Mouse (Mus musculus) kidney, adult 11 months (tissue): ENCODE data around the gene Ppp1cb.
"Not testable (repeated sequence)": the region's sequence is repeated elsewhere in the genome, so short reads cannot be mapped to it uniquely, and the experiment has no call there.

Experiments
- DNase-seq: peaks from one replicate; pipeline ENCODE4 v3.0.0; 2022

Gene Ppp1cb

DNA sequence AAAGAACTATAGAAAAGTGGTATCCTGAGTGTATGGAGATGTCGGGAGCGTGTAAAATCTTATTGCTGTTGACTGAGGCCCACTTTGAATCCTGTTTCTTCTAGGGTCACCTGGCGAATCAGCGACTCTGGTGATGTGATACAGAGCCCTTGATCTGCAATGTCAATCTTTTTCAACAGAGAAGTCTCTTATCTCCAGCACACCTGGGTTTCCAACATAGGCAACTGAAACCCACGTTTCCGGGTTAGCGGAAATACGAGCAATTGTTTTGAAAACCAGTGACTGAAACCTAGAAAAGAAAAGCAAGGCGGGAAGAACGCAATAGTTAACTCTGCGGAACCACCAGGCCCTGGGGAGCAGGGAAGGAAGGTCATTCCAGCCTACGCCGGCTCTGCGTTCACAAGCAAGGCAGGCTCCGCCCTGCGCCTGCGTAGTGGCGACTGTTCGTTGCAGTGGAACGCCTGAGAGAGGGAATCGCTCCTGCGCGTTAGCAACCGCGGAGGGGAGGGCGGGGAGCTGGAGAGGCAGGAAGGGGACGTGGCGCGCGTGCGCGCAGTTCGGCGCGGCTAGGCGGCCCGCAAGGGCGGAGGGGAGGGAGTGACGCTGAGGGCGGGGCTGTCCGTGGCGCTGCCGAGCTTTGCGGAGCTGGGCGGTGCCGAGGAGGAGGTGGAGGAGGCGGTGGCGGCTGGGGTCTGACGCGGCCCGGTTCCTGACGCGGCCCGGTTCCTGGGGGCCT, at the start of gene Ppp1cb:
TSS of gene Ppp1cb (plus strand) at position 436 of the 736 bp plus-strand sequence.
- DNase-seq, result peak; percentile 99

DNA sequence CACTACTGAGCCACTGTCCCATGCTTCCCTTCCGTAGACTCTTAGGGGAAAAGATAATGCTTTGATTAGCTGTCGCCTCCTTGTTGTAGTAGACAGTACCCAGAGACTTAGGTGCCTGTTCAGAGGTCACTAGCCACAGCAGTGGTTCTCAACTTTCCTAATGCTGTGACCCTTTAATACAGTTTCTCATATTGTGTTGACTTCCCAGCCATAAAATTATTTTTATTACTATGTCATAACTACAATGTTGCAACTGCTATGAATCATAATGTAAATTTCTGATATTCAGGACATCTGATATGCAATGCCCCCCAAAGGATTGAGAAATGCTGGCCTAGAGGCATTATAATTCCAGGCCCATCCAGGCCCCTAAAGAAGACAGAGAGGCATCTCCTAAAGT, 48.9 kb upstream of the Ppp1cb start:
- DNase-seq, result no peak

DNA sequence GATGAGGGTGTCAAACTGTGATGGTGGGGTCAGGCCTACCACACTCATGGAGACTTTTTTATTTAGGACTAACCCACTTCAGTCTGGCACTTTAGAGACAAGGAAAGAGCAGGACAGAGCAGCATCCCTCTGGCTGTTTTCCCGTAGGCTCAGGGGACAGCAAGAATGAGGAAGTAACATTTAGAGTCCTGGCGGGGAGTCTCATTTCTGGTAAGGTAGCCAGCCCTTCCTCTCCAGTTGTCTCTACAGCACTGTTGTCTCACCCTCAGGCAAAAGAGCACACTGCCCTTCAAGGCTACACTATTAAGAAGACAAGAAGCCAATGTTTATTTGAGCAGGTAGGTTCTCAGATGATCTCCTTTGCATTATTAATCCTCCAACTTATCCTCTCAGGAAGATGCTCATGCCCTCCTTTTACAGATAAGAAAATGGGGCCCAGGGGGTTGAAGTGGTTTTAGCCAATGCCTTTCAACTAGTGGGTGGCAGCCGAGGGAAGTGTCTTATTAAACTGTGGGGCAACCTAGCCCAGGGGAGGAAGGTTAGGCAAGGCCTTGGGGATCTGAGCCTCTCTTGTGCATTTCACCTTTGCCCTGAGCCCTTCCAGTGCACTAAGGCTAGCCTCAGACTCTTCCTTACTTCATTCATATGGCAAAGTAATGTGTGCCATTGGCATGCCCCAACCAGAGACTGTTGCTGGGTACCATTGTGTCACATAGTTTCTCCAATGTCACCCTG, 47.5 kb upstream of the Ppp1cb start:
- DNase-seq, result no peak

DNA sequence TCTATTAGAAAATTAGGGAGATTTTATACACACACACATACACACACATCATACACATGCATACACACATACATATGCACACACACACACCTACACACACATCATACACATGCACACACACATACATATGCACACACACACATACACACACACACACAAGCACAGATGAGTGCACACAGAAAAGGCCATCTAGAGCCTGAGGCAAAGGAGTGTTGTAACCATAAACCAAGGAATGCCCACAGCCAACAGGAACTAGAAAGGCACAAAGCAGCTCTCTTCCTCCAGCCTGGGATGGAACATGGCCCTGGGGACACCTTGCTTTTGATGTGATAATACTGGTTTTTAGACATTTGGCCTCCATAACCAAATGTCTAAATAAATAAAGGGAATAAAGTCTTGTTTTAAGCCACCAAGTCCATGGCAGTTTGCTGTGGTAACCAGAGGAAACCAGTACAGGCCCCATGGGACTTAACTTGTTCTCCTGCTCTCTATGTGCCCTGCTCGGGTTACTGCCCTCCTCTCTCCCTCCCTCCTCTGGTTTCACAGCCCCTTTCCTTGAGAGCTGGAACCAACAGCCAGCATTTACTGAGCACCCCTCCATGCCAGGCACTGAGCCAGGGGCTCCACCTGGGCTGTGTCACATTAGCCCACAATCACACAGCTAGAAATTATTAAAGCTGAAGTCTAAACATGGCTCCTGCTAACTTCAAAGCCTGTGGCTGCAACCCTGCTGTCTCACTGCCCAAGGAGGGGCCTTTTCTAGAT, 46.3 kb upstream of the Ppp1cb start:
- DNase-seq, result peak; percentile 37

DNA sequence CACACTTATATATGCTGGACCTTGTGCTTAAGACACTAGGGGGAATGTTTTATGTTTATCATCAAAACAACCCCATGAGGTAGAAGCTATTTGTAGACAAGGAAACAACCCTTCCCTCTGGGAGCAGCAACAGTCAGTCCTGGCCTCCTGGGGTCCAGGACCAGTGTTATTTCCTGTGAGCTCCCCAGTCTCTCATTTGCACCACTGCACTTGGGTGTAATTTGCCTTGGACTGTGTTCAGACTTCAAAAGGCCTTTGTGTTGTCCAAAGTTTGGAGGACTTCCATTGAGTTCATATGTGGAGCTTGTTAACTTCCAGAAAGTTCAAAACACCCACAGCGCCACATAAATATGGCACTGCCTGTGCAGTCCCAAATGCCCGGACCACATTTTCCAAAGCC, 45.6 kb upstream of the Ppp1cb start:
- DNase-seq, result peak; percentile 24

DNA sequence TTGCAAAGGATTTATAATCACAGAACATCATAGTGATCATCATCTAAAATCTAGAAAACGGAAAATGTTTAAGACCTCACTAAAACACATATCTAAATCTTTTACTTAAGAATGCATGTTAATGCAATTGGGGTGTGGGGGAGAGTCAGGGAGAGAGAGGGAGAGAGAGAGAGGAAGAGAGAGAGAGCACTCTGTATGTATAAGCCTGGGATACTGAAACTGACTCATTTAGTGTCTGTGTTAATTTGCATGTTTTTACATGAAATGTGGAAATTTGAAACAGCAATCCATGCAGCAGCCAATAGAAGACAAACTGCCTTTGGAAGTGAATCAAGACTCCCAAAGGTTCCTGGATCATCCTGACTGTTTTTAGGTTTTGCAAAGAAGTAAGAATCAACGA, 45.1 kb upstream of the Ppp1cb start:
- DNase-seq, result no peak

DNA sequence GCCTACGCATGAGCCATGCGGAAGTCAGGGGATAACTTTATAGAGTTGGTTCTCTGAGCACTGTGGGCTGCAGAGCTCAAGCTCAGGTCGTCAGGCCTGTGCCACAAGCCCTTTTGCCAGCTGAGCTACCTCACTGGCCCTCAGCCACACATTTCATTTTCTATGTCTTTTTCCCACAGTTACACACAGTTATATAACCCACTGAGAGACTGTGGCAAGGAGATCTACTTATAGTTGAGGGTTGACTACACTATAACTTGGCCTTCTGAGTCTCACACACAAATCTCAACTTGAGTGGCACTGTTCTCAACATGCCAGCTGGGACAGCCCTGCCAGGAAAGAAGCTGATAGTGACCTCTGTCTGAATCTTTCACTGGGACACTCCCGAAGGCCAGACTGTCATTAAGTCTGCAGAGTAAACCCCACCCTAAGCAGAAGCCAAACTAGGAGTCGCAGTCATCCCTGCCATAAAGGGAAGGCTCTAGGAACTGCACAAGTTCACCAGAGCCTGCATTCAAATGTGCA, 44.1 kb upstream of the Ppp1cb start:
- DNase-seq, result no peak

DNA sequence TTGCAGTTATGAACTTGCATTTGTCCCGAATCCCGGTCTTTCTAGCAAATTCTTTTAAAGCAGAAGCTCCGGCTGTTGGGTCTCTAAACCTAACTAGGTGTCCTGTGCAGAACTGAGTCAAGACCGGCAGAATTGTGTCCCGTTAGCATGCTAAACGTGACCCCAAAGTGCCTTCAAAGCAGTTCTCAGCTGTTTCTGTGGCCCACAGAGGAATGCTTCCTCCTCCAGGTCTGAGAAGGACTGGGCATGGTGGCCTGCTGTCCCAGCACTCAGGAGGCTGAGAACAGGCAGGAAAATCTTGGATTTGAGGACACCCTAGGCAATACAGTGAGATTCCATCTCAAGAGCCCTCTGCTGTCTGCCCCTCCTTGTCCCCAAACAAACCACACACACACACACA, 43.1 kb upstream of the Ppp1cb start:
- DNase-seq, result no peak

DNA sequence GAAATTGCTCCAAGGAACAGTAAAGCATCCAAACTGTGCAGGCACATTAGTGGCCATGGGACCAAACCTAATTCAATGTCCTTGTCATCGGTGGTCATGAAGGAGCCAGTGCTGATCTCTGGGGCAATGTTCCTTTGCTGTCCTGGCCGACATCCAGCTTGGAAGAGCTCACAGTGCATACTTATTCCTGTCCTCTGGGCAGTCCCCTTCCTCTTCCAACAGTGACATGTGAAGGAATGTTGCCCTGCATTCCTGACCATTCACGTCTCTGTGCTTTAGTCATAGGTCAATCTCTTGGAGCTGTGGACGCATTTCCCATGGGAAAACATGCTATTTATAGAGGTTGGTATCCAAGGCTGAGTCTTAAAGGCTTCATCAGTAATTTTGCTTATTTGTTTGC, 41.8 kb upstream of the Ppp1cb start:
- peak; percentile 82 for DNase-seq

DNA sequence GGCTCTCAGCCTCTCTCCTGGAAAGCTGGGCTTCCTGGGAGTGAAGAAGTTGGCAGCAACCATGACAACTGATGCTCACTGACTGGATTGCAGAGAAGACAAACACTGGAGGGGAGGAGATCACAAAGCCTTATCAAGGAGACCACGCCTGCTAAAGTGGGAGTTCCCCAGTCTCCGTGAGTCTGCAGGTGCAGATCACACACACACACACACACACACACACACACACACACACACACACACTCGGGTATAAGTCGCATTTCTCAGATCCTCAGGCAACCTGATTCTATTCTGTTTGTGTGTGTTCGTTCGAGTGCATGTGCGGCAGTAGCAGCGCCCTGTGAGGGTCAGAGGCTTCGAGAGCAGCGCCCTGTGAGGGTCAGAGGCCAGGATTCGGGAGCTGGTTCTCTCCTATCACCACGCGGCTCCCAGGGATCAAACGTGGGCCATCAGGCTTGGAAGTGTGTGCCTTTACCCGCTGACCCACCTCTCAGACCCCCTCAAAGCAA, 36.5 kb upstream of the Ppp1cb start:
- no peak for DNase-seq

DNA sequence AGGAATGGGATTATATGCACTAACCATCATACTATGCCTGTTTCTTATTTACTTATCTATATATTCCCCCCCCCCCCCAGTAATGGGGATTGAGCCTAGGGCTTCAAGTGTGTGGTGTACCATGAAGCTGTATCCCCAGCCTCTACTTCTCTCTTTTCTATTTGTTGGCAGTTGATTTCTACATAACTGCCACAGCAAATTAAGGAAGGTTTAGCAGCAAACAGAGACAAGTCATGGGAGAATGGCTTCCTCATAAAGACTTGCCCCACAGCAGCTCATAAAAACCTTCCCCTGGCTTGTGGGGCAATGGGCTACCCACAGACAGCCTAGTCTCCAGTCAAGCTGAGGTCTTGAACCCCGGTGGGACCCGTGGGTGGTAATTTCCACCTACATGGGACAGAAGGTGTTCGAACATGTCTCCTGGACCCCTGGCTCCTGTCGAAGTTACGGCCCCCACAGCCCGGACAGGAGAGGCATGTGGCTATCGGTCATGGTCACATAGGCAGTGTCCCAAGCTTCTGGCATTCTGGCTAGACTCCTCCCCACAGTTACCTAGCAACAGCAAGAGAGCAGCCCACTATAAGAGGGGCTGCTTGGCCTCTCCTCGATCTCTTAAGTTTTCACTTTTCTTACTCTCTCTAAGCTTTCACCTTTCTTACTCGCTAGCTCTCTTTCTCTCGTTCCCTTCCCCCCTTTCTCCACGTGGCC, 35.1 kb upstream of the Ppp1cb start:
- DNase-seq, result no peak

DNA sequence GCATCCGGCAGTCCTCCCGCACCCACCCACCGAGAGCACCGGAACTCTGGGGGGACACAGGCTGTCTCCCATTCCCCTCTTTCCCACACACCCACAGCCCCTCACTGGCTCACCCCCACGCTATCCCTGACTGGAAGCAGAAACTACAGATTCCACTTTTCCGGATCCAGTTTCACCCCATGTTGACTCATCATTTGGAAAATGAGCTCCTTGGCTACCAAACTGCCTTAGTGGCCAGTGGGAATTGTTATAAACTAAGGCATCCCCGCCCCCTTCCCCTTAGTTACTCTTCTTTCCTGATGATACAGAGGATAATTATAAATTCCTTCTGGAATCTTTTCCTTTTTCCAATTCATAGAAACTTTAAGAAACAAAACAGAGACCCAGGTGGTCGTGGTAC, 34.2 kb upstream of the Ppp1cb start:
- no peak for DNase-seq

DNA sequence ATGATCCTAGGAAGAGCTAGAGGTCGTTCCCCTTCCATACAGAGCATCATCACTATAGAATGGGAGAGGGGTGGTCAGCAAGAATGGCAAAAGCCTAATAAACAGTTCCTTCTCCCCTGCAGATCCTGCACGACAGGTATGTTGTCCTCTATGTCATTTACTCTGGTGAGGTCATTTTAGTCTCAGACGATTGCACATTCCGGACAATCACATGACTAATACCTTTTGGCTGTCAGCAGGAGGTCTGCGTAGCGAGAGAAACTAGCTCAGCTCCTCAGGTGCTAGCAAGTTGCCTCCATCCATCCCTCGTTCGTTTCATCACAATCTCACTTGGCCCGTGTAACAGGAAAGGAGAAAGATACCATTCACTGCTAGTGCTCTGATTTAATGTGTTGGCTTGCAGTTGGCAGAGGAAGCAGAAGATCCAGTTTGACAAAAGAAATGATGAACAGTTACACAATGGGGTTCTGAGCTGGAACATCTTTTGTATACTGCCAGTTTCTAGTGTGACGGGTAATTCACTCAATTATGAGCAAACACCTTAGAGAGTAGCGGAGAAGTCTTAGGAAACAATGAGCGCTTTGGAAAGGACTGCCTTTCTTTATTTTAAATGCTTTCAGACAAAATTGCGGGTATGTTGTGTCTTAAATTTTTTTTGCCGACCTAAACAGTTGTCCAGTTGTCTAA, 33.0 kb upstream of the Ppp1cb start:
- DNase-seq, result no peak

DNA sequence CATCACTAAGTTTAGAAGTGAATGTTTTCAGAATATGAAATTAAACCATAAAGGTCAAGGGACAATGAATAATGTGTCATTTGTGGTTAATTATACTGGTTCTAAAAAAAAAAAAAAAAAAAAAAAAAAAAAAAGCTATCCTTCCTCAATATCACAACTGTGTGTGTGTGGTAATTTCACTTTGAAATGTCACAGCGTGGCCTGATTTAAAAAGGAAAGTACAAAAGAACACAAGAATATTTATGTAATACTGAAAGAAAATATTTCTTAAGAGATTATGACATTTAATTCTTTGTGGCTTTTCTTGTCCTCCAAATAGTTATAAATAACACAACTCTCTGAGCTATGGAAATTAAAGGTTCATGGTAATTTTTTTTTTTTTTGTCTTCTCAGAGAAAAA, 28.2 kb upstream of the Ppp1cb start:
- no peak for DNase-seq

DNA sequence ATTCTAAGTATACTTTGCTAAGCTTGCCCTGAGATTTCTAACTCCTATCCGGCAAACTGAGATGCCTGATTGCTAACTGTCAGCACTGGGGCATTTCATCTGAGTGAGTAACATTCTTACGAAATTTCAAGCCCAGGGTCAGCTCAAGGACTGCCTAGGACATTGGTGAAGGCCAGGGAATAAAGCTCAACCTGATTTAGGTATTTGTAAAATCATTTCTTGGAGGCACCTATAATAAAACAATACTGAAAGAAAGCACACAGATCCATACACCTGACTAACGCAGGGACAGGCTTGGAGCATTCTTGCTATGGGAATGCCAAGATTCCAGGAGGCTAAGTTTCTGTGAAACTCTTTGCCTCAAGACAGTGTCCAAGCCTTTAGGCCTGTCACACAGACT, 24.3 kb upstream of the Ppp1cb start:
- not testable (repeated sequence) for DNase-seq

DNA sequence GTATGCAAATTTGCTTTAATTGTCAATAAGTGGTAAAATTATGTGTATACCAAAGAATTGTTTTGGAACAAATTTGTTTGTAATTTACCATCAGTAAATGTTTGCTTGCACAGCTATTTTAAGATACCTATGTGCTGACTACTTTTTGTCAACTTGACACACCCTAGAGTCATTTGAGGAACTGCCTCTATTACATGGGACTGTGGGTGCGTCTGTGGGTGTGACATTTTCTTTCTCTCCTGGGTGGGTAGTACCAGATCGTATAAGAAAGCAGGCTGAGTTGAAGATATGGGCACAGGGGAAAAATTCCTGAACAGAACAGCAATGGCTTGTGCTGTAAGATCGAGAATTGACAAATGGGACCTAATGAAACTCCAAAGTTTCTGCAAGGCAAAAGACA, 23.0 kb upstream of the Ppp1cb start:
- no peak for DNase-seq

DNA sequence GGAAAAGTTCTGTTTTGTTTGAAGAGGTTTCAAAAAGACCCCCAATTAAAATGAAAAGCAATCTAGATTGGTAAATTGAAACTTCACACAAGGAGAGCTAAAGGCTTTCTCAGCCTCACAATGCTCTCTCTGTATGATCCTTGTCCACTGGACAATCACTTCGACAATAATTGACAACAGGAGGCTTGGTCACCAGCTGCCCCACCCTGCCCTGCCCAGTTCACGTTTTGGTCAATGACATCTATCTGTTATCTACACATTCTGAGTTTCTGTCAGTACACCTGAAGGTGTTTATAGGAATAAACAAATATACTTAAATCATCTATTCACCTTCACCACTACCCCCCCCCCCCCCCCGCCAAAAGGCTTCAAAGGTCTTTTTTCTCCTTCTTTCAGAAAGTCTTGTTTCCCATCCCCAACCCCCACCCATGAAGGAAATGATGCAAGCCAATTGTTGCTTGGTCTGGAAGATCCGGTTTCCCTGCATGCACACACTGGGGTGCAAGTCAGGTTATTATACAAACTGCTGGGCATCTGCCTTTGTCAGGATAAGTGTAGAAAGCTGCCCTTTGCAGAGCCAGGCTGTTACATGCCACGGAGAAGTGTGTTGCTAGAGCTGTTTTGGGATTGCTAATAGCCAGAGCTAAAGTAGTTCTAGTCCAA, 20.6 kb upstream of the Ppp1cb start:
- DNase-seq, result no peak

DNA sequence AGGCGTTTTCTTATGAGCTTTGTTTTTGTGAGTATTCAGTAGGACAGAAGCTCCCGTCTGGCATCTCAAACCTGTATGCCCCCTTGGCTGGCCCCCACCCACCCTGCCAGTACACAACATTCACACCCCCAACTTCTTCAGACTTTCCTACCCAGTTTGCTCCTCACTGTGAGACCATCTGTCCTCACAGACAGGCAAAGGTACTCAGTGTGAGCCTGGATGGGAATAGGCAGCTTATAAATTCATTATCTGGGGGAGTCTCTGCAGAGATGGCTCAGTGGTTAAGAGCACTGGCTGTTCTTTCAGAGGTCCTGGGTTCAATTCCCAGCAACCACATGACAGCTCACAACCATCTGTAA, 20.1 kb upstream of the Ppp1cb start:
- DNase-seq, result no peak

DNA sequence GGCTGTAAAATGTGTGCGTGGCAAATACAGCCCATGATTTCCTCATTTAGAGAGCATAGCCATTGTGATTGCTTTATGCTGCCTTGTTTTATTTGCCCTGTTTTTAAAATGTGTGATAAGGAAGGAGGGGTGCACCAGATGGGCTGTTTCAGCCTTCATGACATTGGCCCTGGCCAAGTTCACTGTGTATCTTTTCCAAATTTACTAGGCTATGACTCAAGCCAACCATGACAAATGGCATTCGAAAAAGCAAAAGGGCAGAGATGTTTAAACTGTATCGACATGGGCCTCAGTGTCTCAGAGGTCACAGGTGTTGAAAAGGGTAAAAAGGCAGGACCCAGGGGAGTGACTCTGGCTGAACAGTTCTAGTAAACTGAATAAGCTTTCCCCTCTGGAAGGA, 17.3 kb upstream of the Ppp1cb start:
- DNase-seq, result peak; percentile 30

DNA sequence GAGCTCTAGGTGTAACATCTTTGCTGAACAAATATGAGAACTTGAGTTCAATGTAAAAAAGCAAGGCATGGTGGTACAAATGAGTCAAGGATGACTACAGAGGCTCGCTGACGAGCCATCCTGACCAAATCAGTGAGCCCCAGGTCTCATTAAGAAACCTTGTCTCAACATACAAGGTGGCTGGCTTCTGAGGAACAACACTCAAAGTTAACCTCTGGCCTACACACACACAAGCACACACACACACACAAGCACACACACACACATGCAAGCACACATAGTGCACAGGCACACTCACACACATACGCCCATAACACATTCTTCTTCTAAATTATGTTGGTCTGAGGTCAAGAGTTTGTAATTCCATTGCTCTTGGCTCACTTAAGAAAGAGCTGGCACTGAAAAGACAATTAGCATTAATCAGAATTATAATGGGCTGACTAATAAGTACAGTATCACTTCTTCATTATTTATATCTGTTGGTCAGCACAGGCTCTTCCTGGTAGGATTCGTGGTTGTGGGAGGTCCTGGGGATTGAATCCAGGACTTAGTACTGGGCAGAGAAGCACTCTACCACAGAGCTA, 16.6 kb upstream of the Ppp1cb start:
- DNase-seq, result no peak

DNA sequence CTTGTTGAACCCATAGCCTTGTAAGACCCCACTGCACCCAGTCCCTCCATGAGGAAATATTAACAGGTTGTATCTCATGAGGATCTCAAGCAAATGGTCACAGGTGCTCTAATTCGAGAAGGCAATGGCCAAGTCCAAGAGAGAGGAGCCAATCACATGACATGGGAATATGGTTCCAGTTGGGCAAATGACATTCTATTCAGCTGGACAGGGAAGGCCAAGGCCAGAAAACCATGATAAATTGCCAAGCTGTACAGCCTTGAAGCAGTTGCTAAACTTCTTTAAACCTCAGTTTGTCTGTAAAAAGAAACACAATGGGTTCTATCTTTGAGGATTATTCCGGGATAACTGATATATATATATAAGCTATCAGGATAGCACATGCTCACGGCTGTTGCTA, 14.7 kb upstream of the Ppp1cb start:
- DNase-seq, result no peak
